Mouse (Mus musculus) hindbrain, embryonic 15.5 days (tissue): ENCODE results near the gene Pde11a. TPM values are rescaled to one million over a fixed set of nuclear protein-coding genes. Genes with fewer than 3 reads are reported as not detected.

ENCODE experiments used
- ATAC-seq: fragments of 200-750 bp; cut with Nextera tagmentation; 2 replicates; pipeline ENCODE4 v1.8.0; 2017; ENCODE audit warnings: low read depth, moderate number of reproducible peaks, moderate TSS enrichment; ENCODE audit not compliant: low FRiP score
- H3K27ac ChIP-seq: fragments of 300-500 bp; sonication (generic); replicated peaks from 2 replicates; pipeline ENCODE4 v1.5.1; 2015; ENCODE audit warnings: mild to moderate bottlenecking, inconsistent platforms
- H3K27me3 ChIP-seq: fragments of 300-500 bp; sonication (generic); 2 replicates; pipeline ENCODE4 v1.6.1; 2015; ENCODE audit warnings: control low read depth, inconsistent platforms
- H3K36me3 ChIP-seq: fragments of 300-500 bp; sonication (generic); 2 replicates; pipeline ENCODE4 v1.6.1; 2015; ENCODE audit warnings: control low read depth, inconsistent platforms
- H3K4me1 ChIP-seq: fragments of 300-500 bp; sonication (generic); replicated peaks from 2 replicates; pipeline ENCODE4 v1.6.1; 2015; ENCODE audit warnings: control low read depth, inconsistent platforms
- H3K4me2 ChIP-seq: fragments of 300-500 bp; sonication (generic); 2 replicates; pipeline ENCODE4 v1.6.1; 2015; ENCODE audit warnings: moderate library complexity, mild to moderate bottlenecking, inconsistent platforms
- H3K4me3 ChIP-seq: fragments of 300-500 bp; sonication (generic); 2 replicates; pipeline ENCODE4 v1.5.1; 2015; ENCODE audit warnings: mild to moderate bottlenecking, inconsistent platforms
- H3K9ac ChIP-seq: fragments of 300-500 bp; sonication (generic); 2 replicates; pipeline ENCODE4 v1.6.1; 2015; ENCODE audit warnings: inconsistent platforms
- H3K9me3 ChIP-seq: fragments of 300-500 bp; sonication (generic); 2 replicates; pipeline ENCODE4 v1.6.1; 2016; ENCODE audit warnings: control low read depth, inconsistent platforms
- WGBS: fragments of 180-500 bp; shearing (Covaris S2); methylation state at CpG from one replicate; pipeline ENCODE4 v1.1.7; 2015; 5-methylcytosine and 5-hydroxymethylcytosine counted together
- polyA plus RNA-seq: library from polyadenylated mRNA; unstranded; fragments of >200 nt; fragmentation: Nextera tagmentation; extraction: Ambion mirVana; gene quantifications from 2 replicates; pipeline ENCODE4 v1.2.1, GENCODE M21; 2015

Pde11a gene
- polyA plus RNA-seq, 1 experiment from 2014 or later: 1.6 TPM

DNA sequence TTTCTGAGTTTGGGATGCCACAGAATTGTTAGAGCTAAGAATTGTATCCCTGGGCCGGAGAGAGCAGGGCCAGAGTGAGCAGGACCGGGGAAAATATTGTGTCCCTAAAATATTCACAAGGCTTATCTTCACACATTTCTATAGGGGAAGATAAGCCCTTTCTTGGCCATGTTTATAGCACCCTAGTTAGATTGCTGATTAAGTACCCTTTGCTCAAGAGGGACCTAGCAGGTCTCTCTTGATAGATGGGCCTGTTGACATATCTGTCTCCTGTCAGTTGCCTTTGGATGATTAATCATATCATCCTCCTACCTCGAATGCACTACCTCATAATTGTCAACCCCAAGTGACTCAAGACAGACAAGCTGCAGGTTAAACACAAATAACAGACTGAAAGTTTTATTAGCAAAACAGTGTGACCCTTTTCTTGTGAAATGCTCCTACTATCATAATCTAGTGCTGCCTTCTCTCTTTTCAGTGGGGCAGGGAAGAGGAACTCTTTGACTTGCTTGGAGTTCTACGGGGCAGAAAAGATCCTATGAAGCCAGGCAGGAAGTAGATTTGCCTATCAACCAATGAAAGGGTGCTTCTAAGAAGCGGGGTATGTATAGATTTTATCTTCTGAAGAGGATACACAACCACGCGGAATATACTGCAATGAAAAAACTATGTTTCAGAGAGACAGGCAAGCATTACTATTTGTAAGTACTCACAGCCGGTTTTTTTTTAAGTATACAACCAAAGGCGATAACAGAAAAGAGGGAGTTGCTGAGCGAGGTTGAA is 100.7 kb downstream of the Pde11a start:
- Histone ChIP-seq H3K9me3 (no peaks in the 10 kb centered on the region), H3K9ac (no peak overlapping the region), H3K27ac (no peak overlapping the region), H3K4me2 (no peak overlapping the region), H3K4me1 (no peaks in the 10 kb centered on the region), H3K27me3 (no peaks in the 10 kb centered on the region), H3K4me3 (no peak overlapping the region), H3K36me3 (no peaks in the 10 kb centered on the region)
- 91% methylated on average over 10 of the region's 10 CpGs for WGBS
- no peak for ATAC-seq

DNA sequence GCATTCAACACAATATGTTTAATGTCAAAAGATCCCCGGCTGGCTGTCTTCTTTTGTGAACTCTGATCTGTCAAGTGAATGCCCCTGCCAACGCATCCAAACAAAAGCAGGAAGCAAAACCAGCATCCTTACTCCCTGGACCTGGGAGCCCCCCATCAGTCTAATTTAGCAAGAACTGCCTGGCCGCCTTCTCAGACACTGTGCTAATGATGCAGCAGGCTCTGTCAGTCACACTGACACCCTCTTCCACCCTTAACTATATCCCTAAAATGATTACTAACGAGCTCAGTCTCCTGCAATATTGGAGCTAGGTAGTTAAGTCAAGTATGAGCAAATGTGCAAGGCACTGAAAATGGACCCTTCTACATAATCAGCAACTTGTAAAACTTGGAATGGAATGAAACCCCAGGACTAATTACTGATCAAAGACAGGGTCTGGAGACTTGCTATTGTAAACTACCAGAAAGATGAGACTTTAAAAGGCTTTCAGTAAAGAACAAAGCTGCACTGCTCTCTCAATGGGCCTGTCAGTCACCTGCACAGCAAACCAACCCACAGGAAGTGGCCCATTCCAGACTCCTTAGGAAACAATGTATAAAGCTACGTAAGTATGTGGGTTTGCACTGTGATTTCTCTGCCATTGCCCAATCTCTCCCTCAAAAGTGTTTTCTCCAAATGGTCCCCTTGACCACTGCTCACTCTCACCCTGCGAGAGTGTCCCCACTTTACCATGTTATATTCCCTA is 118.0 kb downstream of the Pde11a start:
- Histone ChIP-seq H3K4me1 (no peaks in the 10 kb centered on the region), H3K9me3 (no peaks in the 10 kb centered on the region), H3K4me3 (no peak overlapping the region), H3K27ac (no peak overlapping the region), H3K4me2 (no peak overlapping the region), H3K36me3 (no peaks in the 10 kb centered on the region), H3K27me3 (no peaks in the 10 kb centered on the region), H3K9ac (no peak overlapping the region)
- 43% methylated on average over 6 of the region's 6 CpGs for WGBS
- no peak for ATAC-seq

DNA sequence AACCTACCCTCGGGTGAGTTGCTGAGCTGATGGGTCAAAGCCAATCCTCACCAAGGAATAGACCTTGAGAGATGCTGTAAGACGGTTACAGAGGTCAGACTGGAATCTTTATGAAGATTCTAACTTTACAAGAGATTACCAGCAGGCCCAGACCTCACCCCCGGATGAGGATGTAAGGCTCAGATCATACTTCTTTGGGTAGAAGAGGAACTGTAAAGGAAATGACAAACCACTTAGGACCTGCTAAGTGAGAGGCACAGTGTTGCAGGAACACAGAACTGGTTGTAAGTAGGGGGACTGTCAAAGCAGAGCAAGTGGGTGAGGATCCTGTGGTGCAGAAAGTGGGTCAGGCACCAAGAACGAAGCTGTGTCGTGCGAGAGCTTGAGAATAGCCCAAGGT is 119.0 kb downstream of the Pde11a start:
- Histone ChIP-seq H3K9ac (no peak overlapping the region), H3K4me3 (no peak overlapping the region)

DNA sequence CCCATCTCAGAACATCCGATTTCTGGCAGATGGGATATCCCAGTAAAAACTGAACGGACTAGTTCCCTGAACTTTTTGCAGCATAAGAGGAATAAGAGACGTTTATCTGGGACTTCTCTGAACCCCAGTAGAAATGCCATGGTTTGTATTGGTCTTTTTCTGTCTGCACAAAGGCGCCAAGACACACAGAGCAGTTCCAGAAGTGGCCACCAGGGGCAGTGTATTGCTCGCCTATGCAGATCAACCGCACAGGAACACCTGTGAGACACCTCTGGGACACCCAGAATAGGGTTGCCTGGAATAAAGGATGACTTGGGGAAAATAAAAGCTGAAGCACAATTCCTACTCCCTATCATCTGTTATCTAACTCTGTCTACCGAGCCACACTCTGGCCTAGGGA is 122.4 kb downstream of the Pde11a start:
- H3K27ac ChIP-seq: no peak overlapping the region
- H3K27me3 ChIP-seq: no peaks in the 10 kb centered on the region
- H3K4me1 ChIP-seq: no peaks in the 10 kb centered on the region
- no peak overlapping the region for H3K4me2 ChIP-seq
- no peaks in the 10 kb centered on the region for H3K36me3 ChIP-seq
- H3K9me3 ChIP-seq: no peaks in the 10 kb centered on the region
- 63% methylated on average over 7 of the region's 7 CpGs for WGBS
- H3K4me3 ChIP-seq: no peak overlapping the region
- no peak for ATAC-seq
- H3K9ac ChIP-seq: no peak overlapping the region

More for the DNA sequence above, 119.0 kb downstream of the Pde11a start:
- no peak for ATAC-seq
- 78% methylated on average over 6 of the region's 6 CpGs for WGBS
- Histone ChIP-seq H3K27ac (no peak overlapping the region), H3K27me3 (no peaks in the 10 kb centered on the region), H3K4me2 (no peak overlapping the region), H3K36me3 (no peaks in the 10 kb centered on the region), H3K4me1 (no peaks in the 10 kb centered on the region), H3K9me3 (no peaks in the 10 kb centered on the region)

DNA sequence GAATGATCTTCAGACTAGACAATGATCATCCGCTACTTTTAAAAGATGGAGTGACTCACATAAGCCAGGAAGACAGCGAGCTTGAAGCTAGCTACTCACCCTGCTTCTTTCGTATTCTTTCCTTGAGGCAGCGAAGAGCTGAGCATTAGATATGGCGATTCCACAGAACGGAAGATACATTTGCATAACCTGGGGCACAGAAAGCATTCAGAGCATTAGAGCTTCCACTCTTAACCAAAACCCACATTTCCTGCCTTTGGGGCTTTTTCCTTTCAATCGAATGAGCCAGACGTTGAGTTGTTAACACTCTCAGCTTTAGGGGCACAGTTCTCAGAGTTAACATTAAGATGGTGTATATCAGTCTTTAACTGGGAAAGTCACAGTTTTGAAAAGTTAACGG is 123.4 kb downstream of the Pde11a start:
- no peaks in the 10 kb centered on the region for H3K4me1 ChIP-seq
- H3K27me3 ChIP-seq: no peaks in the 10 kb centered on the region
- H3K4me2 ChIP-seq: no peak overlapping the region
- no peak overlapping the region for H3K9ac ChIP-seq
- WGBS: 78% methylated on average over 9 of the region's 9 CpGs
- no peaks in the 10 kb centered on the region for H3K36me3 ChIP-seq
- ATAC-seq: no peak
- no peak overlapping the region for H3K27ac ChIP-seq
- H3K4me3 ChIP-seq: no peak overlapping the region
- no peaks in the 10 kb centered on the region for H3K9me3 ChIP-seq

DNA sequence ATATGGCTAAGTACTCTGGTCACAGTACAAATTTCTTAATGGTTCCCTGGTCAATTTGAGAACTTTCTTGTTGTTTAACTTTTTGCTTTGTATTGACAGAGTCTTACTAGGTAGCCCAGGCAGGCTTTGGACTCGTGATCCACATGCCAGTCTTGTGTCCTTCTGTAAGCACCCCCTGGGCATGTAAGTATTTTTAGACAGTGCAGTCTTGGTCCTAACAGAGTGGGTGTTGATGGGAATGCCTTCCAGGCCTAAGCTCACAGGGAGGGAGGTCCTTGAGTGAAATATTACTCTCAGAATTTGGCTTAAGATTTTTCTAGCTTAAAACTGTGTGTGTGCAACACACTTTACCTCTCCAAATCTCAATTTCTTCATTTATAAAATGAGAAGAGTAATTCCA is 153.4 kb downstream of the Pde11a start:
- Histone ChIP-seq H3K9me3 (no peaks in the 10 kb centered on the region), H3K4me2 (no peak overlapping the region), H3K36me3 (no peaks in the 10 kb centered on the region), H3K27ac (no peak overlapping the region), H3K4me1 (no peaks in the 10 kb centered on the region), H3K27me3 (no peaks in the 10 kb centered on the region), H3K4me3 (no peak overlapping the region), H3K9ac (no peak overlapping the region)
- ATAC-seq: no peak
- 56% methylated on average over 1 of the region's 1 CpGs for WGBS

DNA sequence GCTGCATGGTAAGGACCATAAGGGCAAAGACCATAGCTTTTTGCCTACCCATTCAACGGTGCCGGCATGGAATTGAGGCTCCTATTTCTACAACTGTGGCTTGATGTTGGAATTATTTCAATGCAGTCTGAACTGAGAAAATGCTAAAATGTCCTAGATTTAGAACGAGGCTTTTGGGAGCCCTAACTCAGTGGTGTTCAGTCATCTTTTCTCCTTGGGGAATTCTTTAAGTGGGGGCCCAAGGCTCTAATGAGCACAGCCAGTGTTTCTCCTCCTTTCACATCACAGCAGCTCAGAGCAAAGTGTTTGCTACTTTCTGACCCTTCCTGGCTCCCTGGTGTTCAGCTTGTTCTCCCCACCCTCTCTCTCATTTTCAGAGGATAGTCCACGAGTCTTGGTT is 175.8 kb downstream of the Pde11a start:
- Histone ChIP-seq H3K9ac (no peak overlapping the region), H3K4me3 (no peak overlapping the region), H3K4me1 (no peaks in the 10 kb centered on the region), H3K4me2 (no peak overlapping the region), H3K27ac (no peak overlapping the region), H3K27me3 (no peaks in the 10 kb centered on the region), H3K36me3 (no peaks in the 10 kb centered on the region), H3K9me3 (0 out of 2 replicates have a peak, but pooled peaks cover under 1% of the 10 kb centered on the region)
- ATAC-seq: no peak
- WGBS: 86% methylated on average over 4 of the region's 4 CpGs

DNA sequence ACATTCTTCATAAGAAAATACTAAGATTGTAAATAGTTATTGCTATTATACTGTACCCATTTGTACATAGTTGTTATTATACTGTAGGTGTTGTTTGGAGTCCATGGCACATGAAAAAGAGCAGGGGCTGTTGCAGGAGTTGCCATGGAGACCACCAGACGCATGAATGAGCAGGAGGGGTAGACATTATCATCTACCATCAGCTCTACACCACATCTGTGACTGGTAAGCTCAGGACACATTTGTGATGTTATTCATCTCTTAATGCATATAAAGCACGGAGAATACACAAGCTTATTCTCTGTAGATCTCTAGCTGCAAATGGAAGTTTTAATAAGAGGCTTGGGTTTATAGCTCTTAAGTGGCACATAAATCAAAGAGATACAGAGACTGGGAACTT is 179.6 kb downstream of the Pde11a start:
- H3K27ac ChIP-seq: no peak overlapping the region
- no peak overlapping the region for H3K4me2 ChIP-seq
- H3K4me1 ChIP-seq: no peaks in the 10 kb centered on the region
- ATAC-seq: no peak; the same call in 1 of the 2 replicates
- no peaks in the 10 kb centered on the region for H3K36me3 ChIP-seq
- H3K4me3 ChIP-seq: no peak overlapping the region
- H3K9ac ChIP-seq: no peak overlapping the region
- no peaks in the 10 kb centered on the region for H3K27me3 ChIP-seq
- H3K9me3 ChIP-seq: no peaks in the 10 kb centered on the region
- WGBS: 35% methylated on average over 2 of the region's 2 CpGs

DNA sequence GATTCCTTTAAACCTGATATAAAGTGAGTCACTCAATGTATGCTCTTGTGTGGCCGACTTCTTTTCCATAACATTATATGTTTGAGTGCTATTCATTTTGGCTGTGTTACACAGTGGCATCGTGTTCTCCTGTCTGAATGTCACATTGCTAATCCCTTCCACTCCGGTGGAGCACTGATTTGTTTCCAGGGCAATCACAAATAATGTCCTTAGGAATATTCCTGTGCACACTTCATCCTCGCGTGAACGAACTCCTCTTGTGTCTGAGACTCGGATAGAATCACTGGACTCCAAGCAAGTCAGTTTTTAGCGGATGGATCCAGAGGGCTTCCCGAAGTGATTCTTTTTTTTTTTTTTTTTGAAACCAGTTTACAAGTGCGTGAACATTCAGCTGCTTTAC is 197.4 kb downstream of the Pde11a start:
- WGBS: 50% methylated on average over 10 of the region's 10 CpGs
- Histone ChIP-seq H3K4me1 (no peaks in the 10 kb centered on the region), H3K9me3 (no peaks in the 10 kb centered on the region), H3K27ac (no peak overlapping the region), H3K4me2 (no peak overlapping the region), H3K36me3 (no peaks in the 10 kb centered on the region), H3K9ac (no peak overlapping the region), H3K27me3 (no peaks in the 10 kb centered on the region), H3K4me3 (no peak overlapping the region)
- no peak for ATAC-seq

DNA sequence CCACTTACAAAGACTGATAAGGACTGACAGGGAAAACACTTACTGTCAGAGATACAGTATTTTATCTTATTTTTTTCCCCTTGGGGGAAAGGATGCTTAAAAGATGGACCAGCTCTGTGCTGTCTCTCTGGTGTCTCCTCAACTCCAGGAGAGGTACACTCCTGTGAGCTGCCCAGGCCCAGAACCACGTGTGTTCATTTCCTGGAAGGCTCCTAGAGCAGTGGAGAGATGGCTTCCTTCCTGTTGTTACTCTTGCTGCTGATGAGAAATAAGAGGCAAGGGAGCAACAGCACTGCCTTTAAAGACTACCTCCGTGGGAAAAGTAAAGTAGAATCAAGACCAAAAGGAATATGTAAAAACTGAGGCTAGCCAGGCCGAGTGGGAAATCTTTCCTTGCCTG is 205.6 kb downstream of the Pde11a start:
- WGBS: 78% methylated on average over 3 of the region's 3 CpGs
- Histone ChIP-seq H3K36me3 (no peaks in the 10 kb centered on the region), H3K4me3 (no peak overlapping the region)

DNA sequence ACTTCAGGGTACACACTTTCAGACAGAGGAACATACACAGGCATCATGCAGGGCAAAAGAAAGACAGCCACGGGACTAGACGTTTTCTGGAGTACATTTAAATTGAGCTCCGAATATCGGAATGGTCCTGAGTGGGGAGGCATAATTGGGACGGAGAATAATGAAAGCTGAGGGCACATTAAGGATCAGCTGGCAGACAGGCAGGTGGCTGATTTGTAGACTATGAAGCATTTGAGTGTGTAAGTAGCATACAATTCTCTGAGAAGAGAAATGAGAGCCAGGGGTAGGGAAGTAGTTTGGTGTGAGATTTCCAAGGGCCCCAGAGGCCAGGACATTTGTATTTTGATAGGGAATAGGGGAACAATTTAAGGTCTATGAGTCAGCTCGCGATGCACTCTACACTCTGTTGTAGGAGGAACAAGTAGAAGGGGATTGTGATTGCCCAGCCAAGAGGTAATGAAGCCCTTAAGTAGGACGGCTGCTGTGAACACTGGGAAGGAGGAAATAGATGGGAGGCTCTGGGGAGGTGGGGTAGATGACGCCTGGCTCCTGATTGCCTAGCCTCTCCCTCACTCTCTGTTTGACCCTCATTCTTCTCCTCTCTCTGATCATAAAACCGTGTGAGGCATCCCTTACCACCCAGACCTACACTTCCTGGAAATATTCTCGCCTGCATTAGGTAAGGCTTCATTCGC is 208.5 kb downstream of the Pde11a start:
- no peak overlapping the region for H3K4me2 ChIP-seq
- H3K27ac ChIP-seq: no peak overlapping the region
- peaks cover 20% of the 10 kb centered on the region; the same call in 1 of the 2 replicates for H3K4me1 ChIP-seq
- no peaks in the 10 kb centered on the region for H3K36me3 ChIP-seq
- no peaks in the 10 kb centered on the region for H3K9me3 ChIP-seq
- H3K4me3 ChIP-seq: no peak overlapping the region
- H3K9ac ChIP-seq: no peak overlapping the region
- ATAC-seq: peak; percentile 38; the same call in 1 of the 2 replicates
- no peaks in the 10 kb centered on the region for H3K27me3 ChIP-seq
- 38% methylated on average over 12 of the region's 12 CpGs for whole genome bisulfite sequencing

More for the DNA sequence above, 205.6 kb downstream of the Pde11a start:
- H3K4me1 ChIP-seq: peaks cover 20% of the 10 kb centered on the region; the same call in 1 of the 2 replicates
- H3K4me2 ChIP-seq: no peak overlapping the region
- no peaks in the 10 kb centered on the region for H3K27me3 ChIP-seq
- H3K9ac ChIP-seq: no peak overlapping the region
- no peak for ATAC-seq
- H3K9me3 ChIP-seq: no peaks in the 10 kb centered on the region
- H3K27ac ChIP-seq: no peak overlapping the region

DNA sequence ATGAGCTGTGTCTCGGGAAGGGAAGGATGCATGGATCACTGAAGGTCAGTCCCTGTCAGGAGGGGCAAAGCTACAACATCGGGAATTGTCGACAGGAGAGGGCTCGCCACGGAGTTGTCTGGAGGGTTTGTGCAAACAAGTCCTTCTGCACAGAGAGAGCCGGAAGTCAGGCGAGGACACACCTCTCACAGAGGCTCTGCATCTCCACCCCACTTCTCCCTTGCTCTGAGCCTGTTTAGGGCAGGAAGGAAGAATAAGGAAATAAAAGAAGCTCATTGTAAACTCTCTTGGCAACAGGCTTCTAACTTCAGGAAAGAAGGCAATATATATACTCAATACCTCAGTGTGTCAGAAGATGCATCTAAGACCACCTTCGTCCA is 209.5 kb downstream of the Pde11a start:
- H3K4me2 ChIP-seq: no peak overlapping the region
- 67% methylated on average over 8 of the region's 8 CpGs for WGBS
- no peaks in the 10 kb centered on the region for H3K36me3 ChIP-seq
- no peak for ATAC-seq
- no peaks in the 10 kb centered on the region for H3K9me3 ChIP-seq
- H3K4me1 ChIP-seq: peaks cover 20% of the 10 kb centered on the region; the same call in 1 of the 2 replicates
- H3K27ac ChIP-seq: no peak overlapping the region
- no peak overlapping the region for H3K9ac ChIP-seq
- no peak overlapping the region for H3K4me3 ChIP-seq
- H3K27me3 ChIP-seq: no peaks in the 10 kb centered on the region
